Mouse (Mus musculus) urinary bladder, adult 2 months (tissue): ENCODE measurements around the gene Rusc2. TPM values are rescaled to one million over a fixed set of nuclear protein-coding genes. Genes with fewer than 3 reads are reported as not detected.
A peak's percentile ranks its signal among the peaks of the same experiment; 100 is the strongest.

Experiments
- DNase-seq: peaks from one replicate; pipeline ENCODE4 v3.0.0; 2022; ENCODE audit warnings: low spot score
- polyA plus RNA-seq: library from polyadenylated mRNA; depleted of rRNA; stranded (reverse); fragments of >200 nt; gene quantifications from 2 replicates; pipeline ENCODE4 v1.2.3, GENCODE M21; 2012

Rusc2 gene
- polyA plus RNA-seq, 1 experiment: 22.3 TPM

DNA sequence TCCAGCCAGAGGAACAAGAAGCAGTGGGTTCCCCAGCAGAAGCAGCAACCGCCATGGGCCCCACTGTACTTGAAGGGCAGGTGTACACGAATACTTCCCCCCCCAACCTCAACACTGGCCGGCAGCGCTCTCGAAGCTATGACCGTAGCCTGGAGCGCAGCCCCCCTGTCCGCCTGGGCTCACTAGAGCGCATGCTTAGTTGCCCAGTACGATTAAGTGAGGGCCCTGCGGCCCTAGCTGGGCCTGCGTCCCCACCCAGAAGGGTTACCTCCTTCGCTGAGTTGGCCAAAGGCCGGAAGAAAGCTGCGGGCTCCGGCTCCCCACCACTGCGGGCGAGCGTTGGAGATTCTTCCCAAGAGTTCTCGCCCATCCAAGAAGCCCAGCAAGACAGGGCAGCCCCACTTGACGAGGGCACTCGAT, 34.3 kb downstream of the Rusc2 start:
- no peak for DNase-seq

DNA sequence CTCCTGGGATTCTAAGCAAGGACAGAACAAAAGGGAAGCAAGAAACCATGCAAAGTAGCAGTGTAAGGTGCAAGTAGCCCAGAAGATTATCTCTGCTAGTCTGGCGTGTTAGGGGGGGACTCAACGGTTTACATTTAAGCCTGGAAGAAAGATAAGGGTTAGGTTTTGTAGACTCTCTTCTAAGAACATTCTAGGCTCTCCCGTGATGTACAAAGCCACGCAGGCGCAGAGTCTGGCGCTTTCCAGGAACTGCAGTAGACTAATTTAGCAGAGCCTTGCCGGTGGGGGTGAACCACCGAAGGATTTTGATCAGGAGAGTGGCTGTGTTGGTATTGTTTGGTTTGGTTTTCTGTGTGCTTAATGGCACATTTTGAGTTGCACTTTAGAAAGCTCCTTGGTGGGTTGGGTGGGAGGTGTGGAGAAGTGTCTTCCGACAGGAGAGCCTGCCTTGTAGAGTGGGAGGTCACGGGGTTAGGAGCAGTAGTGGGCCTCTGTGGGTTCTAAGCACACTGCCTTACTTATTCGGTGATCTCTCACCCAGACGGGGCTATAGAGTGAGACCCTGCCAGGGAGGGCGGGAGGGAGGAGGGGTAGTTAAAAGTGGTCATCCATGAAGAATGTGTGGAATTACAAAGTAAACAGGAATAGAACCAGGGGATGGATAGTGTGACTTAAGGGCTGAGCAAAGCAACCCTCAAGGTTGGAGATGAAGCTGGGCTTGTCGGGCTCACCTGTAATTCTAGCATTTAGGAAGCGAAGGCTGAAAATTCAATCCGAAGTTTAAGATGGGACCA, 35.7 kb downstream of the Rusc2 start:
- no peak for DNase-seq

DNA sequence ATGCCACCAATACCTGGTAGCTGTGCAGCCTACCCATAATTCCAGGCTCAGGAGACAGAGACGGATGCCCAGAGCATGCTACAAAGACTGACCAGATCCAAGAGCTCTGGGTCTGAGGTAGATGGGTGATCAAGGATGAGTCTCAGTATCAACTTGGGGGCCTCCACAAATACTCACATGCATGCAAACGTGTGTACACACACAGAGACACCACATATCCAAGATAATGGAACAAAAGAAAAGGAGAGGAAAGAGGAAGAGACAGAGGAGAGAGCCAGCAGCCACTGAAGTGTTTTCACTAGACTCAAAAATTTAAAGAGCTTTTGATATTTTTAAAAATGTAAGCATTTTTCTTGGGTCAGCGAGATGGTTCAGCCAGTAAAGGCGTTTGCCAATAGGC, 36.7 kb downstream of the Rusc2 start:
- DNase-seq: no peak

DNA sequence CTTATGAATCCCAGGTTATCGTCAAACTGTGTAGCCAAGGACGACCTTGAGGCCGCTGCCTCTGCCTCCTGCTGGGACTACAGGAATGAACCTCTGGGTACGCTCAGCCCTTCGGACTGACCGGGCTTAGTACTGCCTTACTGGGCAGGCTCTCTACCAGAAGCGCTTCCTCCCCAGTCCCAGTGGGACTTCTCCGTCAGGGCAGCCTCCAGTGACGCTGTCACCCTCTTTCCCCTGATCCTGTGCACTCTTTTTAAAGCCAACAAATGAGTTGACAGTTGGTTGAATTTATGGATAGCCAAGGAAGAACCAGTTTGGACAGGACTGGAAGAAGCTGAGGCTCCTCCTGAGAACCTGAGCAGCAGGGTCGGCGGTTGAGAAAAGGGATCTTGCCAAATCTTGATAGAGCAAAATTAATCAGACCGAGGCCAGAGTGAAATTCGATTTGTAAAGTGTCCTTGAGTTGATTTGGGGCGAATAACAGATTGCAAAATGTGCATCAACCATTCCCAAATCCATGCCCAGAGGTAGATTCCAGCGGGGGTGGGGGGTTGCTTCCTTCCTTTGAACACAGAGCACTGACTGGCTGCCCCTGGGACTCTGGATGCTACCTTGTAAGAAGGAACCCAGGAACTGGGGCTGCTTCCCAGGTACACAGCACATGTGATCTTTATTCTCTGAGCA, 37.3 kb downstream of the Rusc2 start:
- no peak for DNase-seq

DNA sequence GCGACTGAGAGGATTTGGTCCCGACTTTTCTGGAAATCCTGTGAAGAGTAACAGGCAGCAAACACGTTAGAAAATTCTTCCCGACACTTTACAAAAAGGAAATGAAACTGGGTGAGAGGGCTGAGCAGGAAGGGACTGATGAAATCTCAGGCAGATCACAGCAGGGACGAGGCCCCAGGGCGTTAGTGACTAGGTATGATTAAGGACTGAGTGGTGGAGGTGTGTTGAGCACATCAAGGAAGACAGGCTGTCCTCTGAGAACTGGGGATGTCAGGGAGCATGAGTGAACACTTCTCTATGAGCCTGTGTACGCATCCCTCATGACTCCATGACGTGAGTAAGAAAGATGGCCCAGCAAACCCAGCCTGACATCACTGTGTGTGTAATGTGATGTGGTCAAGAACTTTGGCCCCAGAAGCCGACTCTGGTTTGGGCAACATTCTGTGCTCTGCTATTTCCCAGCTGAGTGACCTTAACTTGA, 38.1 kb downstream of the Rusc2 start:
- no peak for DNase-seq

DNA sequence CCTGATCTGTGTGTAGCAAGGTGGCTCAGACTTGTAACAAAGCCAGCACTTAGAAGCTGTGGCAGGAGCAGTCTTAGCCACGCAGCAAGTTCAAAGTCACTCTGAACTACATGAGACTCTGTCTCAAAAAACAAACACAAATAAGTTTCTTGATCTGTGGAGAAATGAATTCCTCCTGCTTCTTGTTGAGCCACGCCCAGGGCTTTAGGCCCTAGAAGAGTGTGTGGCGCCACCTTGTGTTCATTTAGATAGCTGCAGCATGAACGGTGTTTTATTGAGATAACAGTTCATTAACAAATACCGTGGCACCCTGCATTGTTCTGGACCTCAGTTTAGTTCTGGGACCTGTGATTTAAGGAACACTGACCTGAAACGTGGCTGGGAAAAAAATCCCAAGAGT, 38.5 kb downstream of the Rusc2 start:
- DNase-seq: no peak

DNA sequence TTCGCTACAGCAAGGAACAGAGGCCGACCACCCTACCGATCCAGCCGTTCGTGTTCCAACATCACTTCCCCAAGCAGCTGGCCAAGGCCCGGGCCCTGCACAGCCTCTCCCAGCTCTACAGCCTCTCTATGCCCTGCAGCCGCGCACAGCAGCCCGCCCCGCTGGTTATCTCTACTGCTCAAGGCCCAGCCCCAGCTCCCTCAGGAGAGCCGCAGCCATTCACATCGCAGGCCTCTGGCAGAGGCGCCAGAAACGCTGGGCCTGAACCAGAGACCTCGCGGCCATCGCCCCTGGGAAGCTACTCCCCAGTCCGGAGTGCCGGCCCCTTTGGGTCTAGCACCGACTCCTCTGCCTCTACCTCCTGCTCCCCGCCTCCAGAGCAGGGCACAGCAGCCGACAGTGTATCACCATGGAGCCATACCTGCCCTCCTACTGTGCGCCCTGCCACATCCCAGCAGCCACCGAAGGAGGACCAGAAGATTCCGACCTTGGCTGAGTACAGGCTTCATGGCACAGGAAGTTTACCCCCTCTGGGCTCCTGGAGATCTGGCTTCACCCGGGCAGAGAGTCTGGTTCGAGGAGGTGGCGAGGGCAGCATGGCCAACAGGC, 40.0 kb downstream of the Rusc2 start:
- DNase-seq: no peak

DNA sequence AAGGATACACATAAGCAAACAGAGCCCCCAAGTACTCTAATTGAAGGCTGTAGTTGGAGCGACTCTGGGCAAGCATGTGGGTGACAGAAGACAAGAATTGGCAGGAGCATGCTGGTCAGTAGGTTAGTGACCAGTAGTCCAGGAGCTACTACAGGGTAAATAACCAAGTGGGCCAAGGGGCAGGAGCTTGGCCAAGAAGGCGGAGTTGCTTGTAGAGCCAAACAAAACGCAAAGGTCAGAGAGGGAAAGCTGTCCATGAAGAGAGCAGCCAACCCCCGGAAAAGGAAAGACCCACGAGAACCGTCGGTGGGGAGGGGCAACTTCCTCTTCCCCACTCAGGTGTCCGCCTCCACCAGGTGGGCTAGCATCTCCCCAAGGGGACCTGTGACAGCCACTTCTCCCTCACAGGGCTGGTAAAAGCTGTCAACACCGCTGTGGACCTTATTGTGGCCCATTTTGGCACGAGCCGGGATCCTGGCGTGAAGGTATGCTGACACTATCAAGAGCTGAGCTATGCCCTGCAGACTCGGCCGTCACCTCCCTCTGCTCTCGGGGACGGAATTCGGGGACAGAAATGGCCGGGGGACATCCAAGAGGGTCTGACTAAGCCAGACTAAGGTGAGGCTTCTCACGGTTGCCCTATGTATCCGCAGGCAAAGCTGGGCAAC, 41.6 kb downstream of the Rusc2 start:
- DNase-seq: no peak

DNA sequence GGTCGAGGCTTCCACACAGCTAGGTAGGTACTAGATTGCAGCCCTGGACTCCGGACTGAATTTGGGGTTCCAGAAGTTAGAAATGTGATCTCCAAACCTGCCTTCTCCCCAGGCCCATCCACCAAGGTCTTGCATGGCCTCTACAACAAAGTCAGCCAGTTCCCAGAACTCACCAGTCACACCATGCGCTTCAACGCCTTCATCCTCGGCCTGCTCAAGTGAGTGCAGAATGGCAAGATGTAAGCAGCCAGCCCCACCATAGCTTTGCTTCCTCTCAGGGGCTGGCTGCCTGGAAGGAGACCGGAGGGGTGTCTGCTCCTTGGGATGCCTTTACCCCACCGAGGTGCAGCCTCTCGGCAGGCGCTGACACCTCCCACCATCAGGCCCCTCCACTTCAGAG, 42.3 kb downstream of the Rusc2 start:
- DNase-seq: no peak

DNA sequence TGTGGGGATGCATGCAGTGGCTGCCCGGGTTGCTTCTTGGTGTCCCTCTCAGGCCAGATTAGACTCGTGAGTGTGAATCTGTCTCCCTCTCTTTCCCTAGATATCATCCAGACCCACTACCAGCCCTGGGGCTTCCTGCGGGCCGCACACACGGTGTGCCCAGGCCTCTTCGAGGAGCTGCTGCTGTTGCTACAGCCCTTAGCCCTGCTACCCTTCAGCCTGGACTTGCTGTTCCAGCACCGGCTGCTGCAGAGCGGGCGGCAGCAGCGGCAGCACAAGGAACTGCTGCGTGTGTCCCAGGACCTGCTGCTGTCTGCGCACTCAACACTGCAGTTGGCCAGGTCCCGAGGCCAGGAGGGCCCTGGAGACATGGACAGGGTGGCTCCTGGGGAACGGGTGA, 43.4 kb downstream of the Rusc2 start:
- no peak for DNase-seq

DNA sequence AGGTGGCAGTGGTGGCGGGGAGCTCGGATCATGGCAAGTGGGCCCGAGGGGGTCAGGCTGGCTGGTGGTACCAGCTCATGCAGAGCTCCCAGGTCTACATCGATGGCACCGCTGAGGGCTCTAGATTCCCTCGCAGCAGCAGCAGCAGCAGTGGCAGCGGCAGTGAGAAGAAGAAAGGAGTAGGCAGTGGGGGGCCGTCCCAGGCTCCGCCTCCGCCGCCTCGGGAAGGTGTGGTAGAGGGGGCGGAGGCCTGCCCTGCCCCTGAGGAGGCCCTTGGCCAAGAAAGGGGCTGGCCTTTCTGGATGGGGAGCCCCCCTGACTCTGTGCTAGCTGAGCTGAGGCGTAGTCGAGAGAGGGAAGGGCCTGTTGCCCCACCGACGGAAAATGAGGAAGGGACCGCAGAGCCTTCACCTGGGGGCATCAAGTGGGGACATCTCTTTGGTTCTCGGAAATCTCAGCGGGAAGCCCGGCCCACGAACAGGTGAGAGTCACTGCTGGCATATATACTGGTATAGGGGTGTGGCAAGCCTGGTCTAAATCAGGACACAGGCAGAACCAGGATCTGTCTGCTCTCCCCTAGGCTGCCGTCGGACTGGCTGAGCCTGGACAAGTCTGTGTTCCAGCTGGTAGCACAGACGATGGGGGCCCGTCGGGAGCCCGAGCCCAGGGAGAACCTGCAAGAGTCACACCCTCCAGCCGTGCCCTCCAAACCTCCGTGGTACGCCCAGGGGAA, 44.0 kb downstream of the Rusc2 start:
- no peak for DNase-seq

DNA sequence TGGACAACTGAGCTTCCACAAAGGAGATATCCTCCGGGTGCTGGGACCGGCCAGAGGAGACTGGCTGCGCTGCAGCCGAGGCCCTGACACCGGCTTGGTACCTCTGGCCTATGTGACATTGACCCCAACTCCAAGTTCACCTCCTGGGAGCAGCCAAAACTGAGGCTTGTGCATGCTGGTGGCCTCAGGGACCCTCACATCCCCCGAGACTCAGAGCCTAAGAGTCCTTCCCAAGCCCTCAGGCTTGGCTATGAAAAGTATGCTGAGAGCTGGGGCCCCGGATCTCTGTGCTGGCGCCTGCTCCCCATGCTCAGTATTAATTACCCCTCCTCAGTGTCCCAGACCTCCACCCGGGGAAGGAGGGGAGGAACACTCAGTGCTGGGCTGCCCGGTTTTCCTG, 44.7 kb downstream of the Rusc2 start:
- no peak for DNase-seq

DNA sequence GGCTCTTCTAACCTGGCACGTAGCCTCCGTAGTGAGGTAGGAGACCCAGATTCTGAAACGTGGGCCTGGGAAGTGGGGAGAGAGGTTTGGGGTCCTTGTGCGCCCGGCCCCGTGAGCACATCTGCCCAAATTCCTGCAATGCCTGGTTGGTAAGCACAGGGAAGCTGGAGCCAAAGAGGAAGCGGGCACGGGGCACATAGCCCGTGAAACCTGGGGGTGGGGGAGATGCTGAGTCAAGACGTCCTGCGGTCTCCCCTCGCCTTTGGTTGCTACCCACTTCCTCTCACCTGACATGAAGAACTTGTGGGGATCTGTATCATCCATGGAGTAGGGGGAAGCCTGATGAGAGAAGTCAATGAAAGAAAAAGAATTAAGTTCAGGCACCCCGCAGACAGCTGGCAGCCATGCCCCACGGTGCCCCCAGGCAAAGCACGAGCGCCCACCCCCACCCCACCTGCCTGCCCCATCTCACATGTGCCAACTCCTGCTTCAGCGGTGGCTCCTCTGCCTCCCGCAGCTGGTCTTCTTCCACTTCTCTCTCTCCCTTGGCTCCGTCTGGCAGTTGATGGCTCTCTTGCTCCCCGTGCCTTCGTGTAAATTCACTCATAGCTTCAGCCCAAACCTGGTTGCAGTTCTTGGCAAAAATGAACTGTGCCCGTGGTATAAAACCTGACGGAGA, 45.9 kb downstream of the Rusc2 start:
- DNase-seq: no peak

DNA sequence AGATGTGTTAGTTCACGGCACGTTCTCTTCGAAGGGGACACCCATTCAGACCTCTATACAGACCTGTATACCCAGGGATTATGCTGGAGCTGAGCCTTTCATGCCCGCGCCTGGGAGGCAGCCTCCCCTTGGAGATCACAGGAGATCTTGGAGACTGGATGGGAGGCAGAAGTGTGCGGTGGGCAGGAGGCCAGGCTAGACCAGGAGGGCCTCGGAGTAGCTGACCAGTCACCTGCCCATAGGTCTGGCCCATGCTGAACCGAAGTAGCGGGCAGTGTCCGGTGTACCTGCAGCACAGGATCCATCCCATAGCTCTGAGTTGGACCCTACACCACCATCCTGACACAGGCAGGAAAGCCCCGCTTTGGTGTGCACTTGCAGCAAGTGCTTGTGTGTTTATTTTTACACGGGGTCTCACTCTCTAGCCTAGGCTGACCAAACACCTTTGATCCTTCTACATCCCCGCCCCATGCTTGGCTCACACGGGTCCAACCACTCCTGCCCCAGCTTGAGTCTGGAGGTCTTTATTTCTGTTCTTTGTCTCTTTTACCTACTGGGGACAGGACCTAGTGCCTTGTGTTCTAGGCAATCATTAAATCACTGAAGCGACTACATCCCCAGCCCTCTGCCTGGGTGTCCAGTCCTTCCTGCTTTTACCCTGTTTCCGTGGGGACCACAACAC, 46.5 kb downstream of the Rusc2 start:
- no peak for DNase-seq

DNA sequence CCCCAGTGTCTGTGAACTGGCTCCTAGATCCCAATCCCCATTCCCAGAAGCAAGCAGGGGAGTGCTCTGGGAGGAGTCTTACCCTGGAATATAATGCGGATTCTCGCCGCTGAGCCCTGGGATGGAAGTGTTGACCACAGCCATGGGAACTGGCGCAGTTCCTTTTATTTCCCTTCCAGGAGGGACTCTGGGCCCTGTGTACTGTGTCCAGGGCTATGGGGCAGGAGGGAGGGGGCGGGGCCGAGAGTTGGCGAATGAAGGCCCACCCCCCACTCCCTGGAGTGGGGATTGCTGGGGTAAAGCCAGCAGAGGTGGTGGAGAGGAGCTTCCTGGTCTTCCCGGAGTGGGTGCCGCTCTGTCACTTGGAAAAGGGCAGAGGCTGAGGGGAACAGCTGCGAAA, 47.2 kb downstream of the Rusc2 start, which contains the start of gene Fam166b:
Gene Fam166b, minus strand, starts transcription at position 189 of the 400 bp plus-strand sequence.
- no peak for DNase-seq

DNA sequence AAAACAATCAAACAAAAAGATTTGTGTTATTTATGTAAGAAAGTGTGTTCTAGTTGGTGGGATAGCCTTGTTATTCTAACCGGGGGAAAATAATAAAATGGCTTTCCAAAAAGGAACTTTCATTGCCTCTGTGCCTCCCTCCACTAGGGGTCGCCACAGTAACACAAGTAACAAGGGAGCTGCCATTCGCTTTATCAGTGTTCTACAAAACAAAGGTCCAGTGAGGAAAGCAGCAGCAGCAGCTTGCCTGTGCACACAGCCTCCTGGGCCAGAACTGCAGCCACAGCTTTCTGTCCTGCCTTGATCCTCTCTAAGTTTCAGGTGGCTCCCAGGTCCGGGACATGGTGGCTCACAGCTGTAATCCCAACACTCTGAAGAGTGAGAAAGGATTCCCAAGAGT, 49.9 kb downstream of the Rusc2 start:
- no peak for DNase-seq

DNA sequence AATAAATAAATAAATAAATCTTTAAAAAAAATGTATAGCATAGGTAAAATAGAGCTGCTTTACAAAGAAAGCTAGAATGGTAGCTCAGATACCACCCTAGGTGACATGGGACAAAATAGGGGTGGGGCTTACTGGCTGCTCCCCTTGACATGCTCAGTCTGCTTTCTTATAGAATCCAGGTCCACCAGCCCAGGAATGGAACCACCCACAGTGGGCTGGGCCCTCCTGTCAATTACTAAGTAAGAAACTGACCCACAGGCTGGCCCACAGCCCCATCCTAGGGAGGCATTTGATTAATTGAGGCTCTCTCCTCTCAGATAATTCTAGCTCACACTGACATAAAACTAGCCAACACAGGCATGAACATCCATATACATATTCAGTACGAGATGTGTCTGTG, 51.1 kb downstream of the Rusc2 start:
- DNase-seq: no peak

DNA sequence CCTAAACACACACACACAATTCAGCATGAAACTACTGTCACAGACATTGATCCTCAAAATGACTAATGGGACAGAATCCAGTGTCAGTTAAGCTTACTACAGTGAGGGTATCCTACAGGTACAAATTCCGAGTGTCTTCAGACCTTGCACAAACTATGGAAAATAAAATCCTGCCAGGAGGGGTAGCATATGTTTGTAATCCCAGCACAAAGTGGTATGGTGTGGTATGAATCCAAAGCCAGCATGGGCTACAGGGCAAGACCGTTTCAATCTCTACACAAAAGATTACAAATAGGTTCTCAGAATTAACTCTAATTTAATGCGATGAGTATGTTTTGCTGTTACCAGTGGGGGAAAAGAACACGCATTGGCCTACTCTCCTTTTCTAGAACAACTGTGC, 59.9 kb downstream of the Rusc2 start, which contains the start of gene Tesk1:
Gene Tesk1, plus strand, starts transcription at position 301 of the 400 bp plus-strand sequence.
- no peak for DNase-seq

DNA sequence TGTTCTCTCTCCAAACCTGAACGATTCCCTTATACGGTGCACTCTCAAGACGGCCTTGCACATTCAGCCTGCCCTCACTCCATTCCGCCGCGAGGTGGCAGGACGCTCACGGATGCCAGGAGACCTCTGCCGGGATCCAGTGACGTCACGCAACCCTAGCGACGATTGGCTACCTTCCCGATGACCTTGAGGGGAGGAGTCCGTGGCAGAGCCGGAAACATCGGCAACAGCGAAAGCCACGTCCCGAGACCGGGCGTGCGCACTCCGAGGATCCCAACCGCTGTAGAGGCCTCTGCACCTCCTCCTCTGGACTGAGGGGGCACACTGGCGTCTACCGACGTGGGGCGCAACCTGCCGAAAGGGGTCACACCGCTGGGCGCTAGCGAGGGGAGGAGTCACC, 60.3 kb downstream of the Rusc2 start:
- DNase-seq: peak; percentile 95
